ENCODE assay signal across 8 mouse cellular contexts in the genomic region with DNA sequence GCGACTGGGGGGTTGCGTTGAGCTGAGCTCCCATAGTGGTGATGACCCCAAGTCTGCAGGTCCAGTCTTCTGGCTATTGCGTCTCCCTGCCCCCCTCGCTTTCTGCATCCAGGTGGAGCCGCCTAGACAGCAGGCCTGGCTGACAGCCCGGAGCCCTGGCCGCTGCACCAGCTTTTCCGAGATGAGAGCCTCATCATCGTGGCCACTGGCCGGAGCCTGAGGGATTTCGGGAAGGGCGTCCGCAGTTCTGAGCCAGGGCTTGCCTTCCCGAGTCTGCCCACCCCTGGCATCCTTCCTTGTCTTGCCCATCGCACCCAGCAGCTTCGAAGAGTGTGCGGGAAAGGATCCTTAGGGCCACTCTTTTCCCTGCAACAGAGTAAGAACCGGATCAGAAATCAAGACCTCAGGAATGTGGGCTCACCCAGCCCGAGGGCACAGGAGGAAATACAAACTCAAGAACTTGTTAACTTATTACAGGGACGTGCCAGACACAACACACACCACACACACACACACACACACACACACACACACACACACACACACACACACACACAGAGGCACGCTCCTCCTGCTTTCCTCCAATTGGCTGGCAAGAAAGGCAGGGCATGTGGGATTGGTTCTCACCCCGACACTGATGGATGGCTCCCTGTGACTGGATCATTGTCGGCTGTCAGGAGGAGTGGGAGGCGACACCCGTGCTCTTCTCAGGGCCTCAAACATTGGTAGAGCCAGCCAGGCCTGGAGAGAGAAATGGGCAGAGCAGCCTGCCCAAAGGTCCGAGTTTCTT. TPM values are rescaled to one million over a fixed set of nuclear protein-coding genes. Genes with fewer than 3 reads are reported as not detected.
DNase-seq lines count a peak whose midpoint lies in the region; ATAC-seq and TF ChIP-seq lines count a peak whose summit lies in the region.

No protein-coding gene starts in this region.

- peak overlapping the region; percentile 32 for H3K27ac ChIP-seq in embryonic fibroblast, embryonic 13.5 days (ENCODE audit: insufficient read depth, low read length)
- no peak overlapping the region for H3K27ac ChIP-seq in limb, embryonic 13.5 days

- no peak overlapping the region for H3K4me3 ChIP-seq in embryonic fibroblast, embryonic 13.5 days (ENCODE audit: insufficient read depth, low read length)
- H3K4me3 ChIP-seq in limb, embryonic 13.5 days: no peak overlapping the region

- H3K27me3 ChIP-seq in limb, embryonic 13.5 days: peaks cover 22% of the 10 kb centered on the region

- H3K4me1 ChIP-seq in embryonic fibroblast, embryonic 13.5 days (ENCODE audit: control insufficient read depth, insufficient read depth, low read length): peaks cover 11% of the 10 kb centered on the region
- H3K4me1 ChIP-seq in limb, embryonic 13.5 days: peaks cover 34% of the 10 kb centered on the region

- no peak for TF ChIP-seq CTCF in embryonic fibroblast, embryonic 13.5 days (IDR thresholded peaks at IDR 0.05; ENCODE audit: borderline replicate concordance, insufficient read depth, low read length)

- H3K36me3 ChIP-seq in limb, embryonic 13.5 days: no peaks in the 10 kb centered on the region

- no peak for ATAC-seq in limb, embryonic 13.5 days (ENCODE audit: low FRiP score, low read depth)

- intact Hi-C loops in heart, postnatal 14 days (cut with DNase I): loop anchor here (5.0 kb wide), 4 partner anchors 86 to 561 kb away; a partner anchor contains a TSS

- peak; percentile 39 for DNase-seq in adrenal gland, adult 2 months
- DNase-seq in adrenal gland, adult 18-20 months (ENCODE audit: low spot score in 2 of 2): no peak
- peak; percentile 82 for DNase-seq in R1 (ENCODE audit: low read depth, low spot score)
- peak; percentile 54 for DNase-seq in heart, postnatal 14 days
- peak; percentile 77 for DNase-seq in neural tube, embryonic 10.5 days (ENCODE audit: extremely low spot score, low spot score)
- no peak for DNase-seq in thymus, postnatal 25 days

- 15% methylated on average over 25 of the region's 26 CpGs for WGBS in limb, embryonic 13.5 days

- H3K9ac ChIP-seq in limb, embryonic 13.5 days: peak overlapping the region; percentile 58

- no peaks in the 10 kb centered on the region for H3K9me3 ChIP-seq in limb, embryonic 13.5 days

- peak overlapping the region; percentile 47 for H3K4me2 ChIP-seq in limb, embryonic 13.5 days (replicated peaks)

- peak; percentile 62; the same call in 1 of the 2 replicates for TF ChIP-seq POLR2A in embryonic fibroblast, embryonic 13.5 days (IDR thresholded peaks at IDR 0.05; ENCODE audit: low read depth, low read length)

RNA-seq across cellular contexts. Expression of a gene that starts 13.7 kb away (rescaled TPM):
- total RNA-seq in adrenal gland, adult 2 months (2021): 10 to 100 TPM; 57.1 to 76.8 TPM
- 90.7 and 107 TPM in 2 replicates for polyA plus RNA-seq in adrenal gland, adult 2 months (2012; rRNA removed)
- total RNA-seq in adrenal gland, adult 18-20 months (2021): 10 to 100 TPM; 56.5 to 60.6 TPM
- polyA plus RNA-seq in embryonic fibroblast, embryonic 13.5 days (2011; ENCODE audit: insufficient read length, low read depth, missing spikeins): 172 and 187 TPM in 2 replicates
- total RNA-seq in heart, postnatal 14 days (2021): 10 to 100 TPM; 34.6 to 35.8 TPM
- polyA plus RNA-seq in limb, embryonic 13.5 days (2015; fragmentation: Nextera tagmentation; extraction: Ambion mirVana): 140 and 149 TPM in 2 replicates

RNA-seq across cellular contexts. Expression of a gene that starts 33.6 kb away (rescaled TPM):
- total RNA-seq in adrenal gland, adult 2 months (2021): 100 to 1,000 TPM; 497 to 817 TPM
- polyA plus RNA-seq in adrenal gland, adult 2 months (2012; rRNA removed): 504 and 806 TPM in 2 replicates
- total RNA-seq in adrenal gland, adult 18-20 months (2021): 100 to 1,000 TPM; 458 to 704 TPM
- 370 and 371 TPM in 2 replicates for polyA plus RNA-seq in embryonic fibroblast, embryonic 13.5 days (2011; ENCODE audit: insufficient read length, low read depth, missing spikeins)
- total RNA-seq in heart, postnatal 14 days (2021): 100 to 1,000 TPM; 346 to 358 TPM
- 68.6 and 69.3 TPM in 2 replicates for polyA plus RNA-seq in limb, embryonic 13.5 days (2015; fragmentation: Nextera tagmentation; extraction: Ambion mirVana)

RNA-seq across cellular contexts. Expression of a gene that starts 52.9 kb away (rescaled TPM):
- total RNA-seq in adrenal gland, adult 2 months (2021): 10 to 100 TPM; 39.8 to 52.9 TPM
- 32.8 and 35.4 TPM in 2 replicates for polyA plus RNA-seq in adrenal gland, adult 2 months (2012; rRNA removed)
- 10 to 100 TPM; 44.6 to 45.4 TPM for total RNA-seq in adrenal gland, adult 18-20 months (2021)
- 47.6 and 55.7 TPM in 2 replicates for polyA plus RNA-seq in embryonic fibroblast, embryonic 13.5 days (2011; ENCODE audit: insufficient read length, low read depth, missing spikeins)
- 10 to 100 TPM; 22.3 to 23.3 TPM for total RNA-seq in heart, postnatal 14 days (2021)
- polyA plus RNA-seq in limb, embryonic 13.5 days (2015; fragmentation: Nextera tagmentation; extraction: Ambion mirVana): 87.0 and 92.3 TPM in 2 replicates

Comparison
In these comparisons a context has a peak if more than half of its experiments do, and no peak if none do; other contexts are left out.
1. DNase-seq: peak in adrenal gland, adult 2 months (single experiment), R1 (single experiment), heart, postnatal 14 days (2 of 2) and neural tube, embryonic 10.5 days (single experiment); none in adrenal gland, adult 18-20 months (0 of 2) and thymus, postnatal 25 days (single experiment).